Mouse (Mus musculus) frontal cortex, postnatal 25 days (tissue): ENCODE results near the gene Nt5e.

Experiments
- DNase-seq, 2 experiments: peaks; one replicate each; pipeline ENCODE4 v3.0.0; 2022; ENCODE audit warnings: low spot score in 2 of 2

Gene Nt5e

GRCm38 (mm10) chr9:88380542-88380941 lies 53.5 kb downstream of the Nt5e start:
- DNase-seq: no peak

DNA sequence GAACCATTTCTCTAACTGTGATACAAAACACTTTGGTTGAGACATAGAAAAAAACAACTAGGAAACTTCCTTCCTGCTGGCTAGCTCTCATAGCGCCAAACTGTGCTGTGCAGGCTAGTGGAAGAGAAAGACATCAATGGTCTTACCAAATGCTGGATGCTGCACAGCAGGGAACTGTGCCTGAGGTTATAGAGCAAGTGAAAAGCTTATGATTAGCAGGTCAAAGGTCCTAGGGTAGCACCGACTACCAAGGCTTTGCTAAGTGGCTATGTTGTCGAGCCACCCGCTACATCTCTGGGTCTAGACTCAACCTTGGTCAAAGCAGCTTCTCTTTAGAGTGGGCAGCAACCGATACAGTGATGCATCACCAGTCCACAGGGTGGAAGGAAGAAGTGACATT lies 61.8 kb downstream of the Nt5e start:
- no peak for DNase-seq

GRCm38 (mm10) chr9:88394852-88395251 lies 67.9 kb downstream of the Nt5e start:
- DNase-seq: no peak

- no peak for DNase-seq
Observed at GRCm38 (mm10) chr9:88398461-88398860, 71.5 kb downstream of the Nt5e start.

DNA sequence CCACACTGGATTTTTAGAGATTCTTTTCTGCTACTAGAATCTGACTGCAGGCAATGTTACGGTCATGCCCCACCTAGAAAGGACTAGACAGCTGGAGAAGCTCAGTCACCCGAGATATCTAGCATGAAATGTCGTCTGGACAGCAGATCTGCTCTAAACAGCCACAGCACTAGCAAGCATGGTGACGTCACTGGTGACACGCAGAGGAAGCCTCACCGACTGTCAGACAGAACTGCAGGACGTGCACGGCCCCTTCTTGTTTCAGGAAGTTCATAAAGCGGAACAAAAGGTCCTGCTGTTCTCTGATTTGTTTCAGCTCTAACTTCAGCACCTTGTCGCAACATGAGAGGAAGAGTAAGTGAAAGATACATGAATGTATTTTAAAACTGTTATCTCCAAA lies 77.1 kb downstream of the Nt5e start:
- DNase-seq: no peak

GRCm38 (mm10) chr9:88404515-88404914 lies 77.5 kb downstream of the Nt5e start:
- DNase-seq: no peak

DNA sequence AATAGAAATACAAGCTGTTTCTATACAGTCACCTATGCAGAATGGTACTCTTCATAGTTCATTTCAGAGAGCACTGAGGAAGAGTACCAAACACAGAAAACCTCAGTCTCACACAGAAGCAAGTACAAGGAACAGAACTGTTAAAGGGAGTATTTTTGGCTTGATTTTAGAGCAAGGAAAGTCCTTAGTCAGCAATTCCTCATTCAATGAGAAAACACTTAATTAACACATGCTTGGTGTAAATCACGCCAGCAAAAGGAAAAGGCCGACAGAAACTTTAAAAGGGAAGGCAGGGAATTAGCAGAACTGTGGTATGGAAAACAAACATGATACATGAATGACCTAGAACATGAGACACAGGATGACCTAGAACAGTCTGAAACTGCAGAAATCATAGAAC lies 83.0 kb downstream of the Nt5e start:
- DNase-seq: no peak

- DNase-seq: no peak
Observed at GRCm38 (mm10) chr9:88416752-88417151, 89.8 kb downstream of the Nt5e start.
